ENCODE assay signal across 15 mouse cellular contexts in the genomic region with DNA sequence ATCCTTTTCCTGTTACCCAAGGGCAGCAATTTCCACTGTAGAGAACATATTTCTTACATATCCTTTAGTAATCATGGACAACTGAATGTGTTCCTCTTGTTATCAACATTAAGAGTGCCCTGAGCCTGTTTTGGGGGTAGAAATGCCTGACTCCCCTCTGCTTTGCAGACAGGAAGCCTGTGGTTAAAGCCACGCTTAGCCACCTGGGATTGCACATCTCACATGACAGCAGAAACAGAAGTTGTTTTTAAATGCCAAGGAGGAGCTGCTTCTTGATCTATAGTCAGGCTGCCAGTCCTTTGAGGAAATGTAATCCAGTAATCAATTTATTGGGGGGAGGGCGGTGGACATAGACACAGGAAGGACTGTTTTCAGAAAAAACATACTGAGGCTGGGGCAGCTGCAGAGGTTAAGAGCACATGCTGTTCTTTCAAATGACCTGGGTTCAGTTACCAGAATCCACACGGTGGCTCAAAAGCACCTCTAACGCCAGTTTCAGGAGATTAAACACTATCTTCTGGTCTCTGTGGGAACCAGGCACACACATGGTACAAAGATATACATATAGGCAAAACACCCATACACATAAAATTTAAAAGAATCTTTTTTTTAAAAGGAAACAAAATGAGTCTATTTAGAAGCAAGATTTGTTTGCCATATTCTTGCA. TPM values are rescaled to one million over a fixed set of nuclear protein-coding genes. Genes with fewer than 3 reads are reported as not detected.
DNase-seq lines count a peak whose midpoint lies in the region; ATAC-seq and TF ChIP-seq lines count a peak whose summit lies in the region.
"Had no signal": no experiment of that assay in that cellular context is flagged by ENCODE, and none has a peak within 500 bp of the region (broad histone marks: within the 10 kb centered on the region; RNA-seq: fewer than 3 reads in every experiment).

No protein-coding gene starts in this region.

- no peaks in the 10 kb centered on the region for H3K9me3 ChIP-seq in hindbrain, embryonic 11.5 days (ENCODE audit: control insufficient read depth, low read length)
- H3K9me3 ChIP-seq in kidney, embryonic 16.5 days (ENCODE audit: low read length): no peaks in the 10 kb centered on the region
- H3K9me3 ChIP-seq: neural tube, embryonic 12.5 days had no signal

- H3K36me3 ChIP-seq in hindbrain, embryonic 11.5 days (ENCODE audit: control insufficient read depth, insufficient read depth, low read length): no peaks in the 10 kb centered on the region
- no peaks in the 10 kb centered on the region for H3K36me3 ChIP-seq in kidney, embryonic 16.5 days (ENCODE audit: insufficient read depth, low read length)
- no peaks in the 10 kb centered on the region for H3K36me3 ChIP-seq in kidney, adult 2 months (ENCODE audit: control insufficient read depth, insufficient read depth, low read length)
- H3K36me3 ChIP-seq: neural tube, embryonic 12.5 days had no signal

- ATAC-seq in megakaryocyte progenitor cell, adult 5-6 weeks (replicated peaks; ENCODE audit: poor library complexity): peak; percentile 54
- no peak for ATAC-seq in hindbrain, embryonic 11.5 days (ENCODE audit: low FRiP score)
- ATAC-seq in kidney, embryonic 16.5 days (ENCODE audit: low FRiP score, low TSS enrichment): no peak

- no peak overlapping the region for H3K9ac ChIP-seq in hindbrain, embryonic 11.5 days (ENCODE audit: low read depth, low read length)
- H3K9ac ChIP-seq in kidney, embryonic 16.5 days (replicated peaks; ENCODE audit: low read length): no peak overlapping the region
- H3K9ac ChIP-seq: neural tube, embryonic 12.5 days had no signal

- 59% methylated on average over 4 of the region's 4 CpGs for WGBS in hindbrain, embryonic 11.5 days
- 15% methylated on average over 4 of the region's 4 CpGs for WGBS in kidney, embryonic 16.5 days
- 19% methylated on average over 4 of the region's 4 CpGs for WGBS in kidney, adult 2 months

- no peaks in the 10 kb centered on the region for H3K4me1 ChIP-seq in hindbrain, embryonic 11.5 days (replicated peaks; ENCODE audit: control insufficient read depth, insufficient read depth, low read length)
- H3K4me1 ChIP-seq in kidney, embryonic 16.5 days (ENCODE audit: insufficient read depth, low read length): no peaks in the 10 kb centered on the region; the same call in 1 of the 2 replicates
- H3K4me1 ChIP-seq in kidney, adult 2 months (ENCODE audit: control insufficient read depth, insufficient read depth, low read length): no peaks in the 10 kb centered on the region
- H3K4me1 ChIP-seq: neural tube, embryonic 12.5 days had no signal

- H3K4me3 ChIP-seq in hindbrain, embryonic 11.5 days (ENCODE audit: low read depth, low read length): no peak overlapping the region
- H3K4me3 ChIP-seq in kidney, embryonic 16.5 days (ENCODE audit: low read length): no peak overlapping the region
- no peak overlapping the region for H3K4me3 ChIP-seq in kidney, adult 2 months (ENCODE audit: insufficient read depth, low read depth, low read length)
- H3K4me3 ChIP-seq: left cerebral cortex, adult 2 months; neural tube, embryonic 12.5 days had no signal

- TF ChIP-seq POLR2A in kidney, adult 2 months (IDR thresholded peaks at IDR 0.05; ENCODE audit: low read depth, low read length): no peak

- no peaks in the 10 kb centered on the region for H3K27me3 ChIP-seq in hindbrain, embryonic 11.5 days (ENCODE audit: control insufficient read depth, insufficient read depth, low read length)
- no peaks in the 10 kb centered on the region for H3K27me3 ChIP-seq in kidney, embryonic 16.5 days (ENCODE audit: insufficient read depth, low read length)
- H3K27me3 ChIP-seq in kidney, adult 2 months (replicated peaks; ENCODE audit: control insufficient read depth, insufficient read depth, low read length): no peaks in the 10 kb centered on the region
- H3K27me3 ChIP-seq: neural tube, embryonic 12.5 days had no signal

- H3K4me2 ChIP-seq in hindbrain, embryonic 11.5 days (replicated peaks; ENCODE audit: low read depth, low read length): no peak overlapping the region
- no peak overlapping the region for H3K4me2 ChIP-seq in kidney, embryonic 16.5 days (replicated peaks; ENCODE audit: low read depth, low read length)
- H3K4me2 ChIP-seq: neural tube, embryonic 12.5 days had no signal

- intact Hi-C loops in heart, postnatal 10 days (cut with DNase I): no loop called here

- TF ChIP-seq CTCF in kidney, adult 2 months (conservative IDR thresholded peaks at IDR 0.05; ENCODE audit: insufficient read depth, insufficient read length, low read depth, low read length): no peak

- DNase-seq in heart, adult 11 months: peak; percentile 72
- DNase-seq in heart, postnatal 10 days: no peak
- DNase-seq in embryo, embryonic 10.5 days (ENCODE audit: low spot score): peak; percentile 10
- peak; percentile 76 for DNase-seq in thymus, postnatal 14 days
- no peak for DNase-seq in hindbrain, embryonic 11.5 days (ENCODE audit: low spot score)
- no peak for DNase-seq in kidney, adult 2 months
- DNase-seq: cerebellum, adult 2 months; gastrocnemius, postnatal 10 days had no signal

- H3K27ac ChIP-seq in hindbrain, embryonic 11.5 days (ENCODE audit: low read depth, low read length): no peak overlapping the region
- no peak overlapping the region for H3K27ac ChIP-seq in kidney, embryonic 16.5 days (ENCODE audit: low read length)
- no peak overlapping the region for H3K27ac ChIP-seq in kidney, adult 2 months (ENCODE audit: insufficient read depth, low read depth, low read length)
- H3K27ac ChIP-seq: kidney, postnatal 0 days; left cerebral cortex, adult 2 months; neural tube, embryonic 12.5 days had no signal

RNA-seq across cellular contexts. Expression of a gene that starts 58.0 kb away (rescaled TPM):
- total RNA-seq in heart, postnatal 10 days (2021): not detected
- not detected in 2 replicates for total RNA-seq in megakaryocyte progenitor cell, adult 5-6 weeks (2015)
- not detected in 2 replicates for total RNA-seq in megakaryocyte progenitor cell, adult 5-6 weeks (2017)
- not detected in 2 replicates for polyA plus RNA-seq in hindbrain, embryonic 11.5 days (2014; fragmentation: Nextera tagmentation; extraction: Ambion mirVana)
- polyA plus RNA-seq in kidney, embryonic 16.5 days (2015; fragmentation: Nextera tagmentation; extraction: Ambion mirVana): not detected in 2 replicates
- not detected in 2 replicates for polyA plus RNA-seq in kidney, adult 2 months (2012; rRNA removed)
- total RNA-seq: gastrocnemius, postnatal 10 days; left cerebral cortex, adult 2 months had no signal
- polyA plus RNA-seq: cerebellum, adult 2 months; heart, postnatal 0 days; kidney, postnatal 0 days; lung, embryonic 16.5 days; neural tube, embryonic 12.5 days had no signal

Comparison
In these comparisons a context has a peak if more than half of its experiments do, and no peak if none do; other contexts are left out.
1. DNase-seq: peak in heart, adult 11 months (single experiment), embryo, embryonic 10.5 days (single experiment) and thymus, postnatal 14 days (single experiment); none in heart, postnatal 10 days (0 of 2), hindbrain, embryonic 11.5 days (single experiment) and kidney, adult 2 months (single experiment).